Mouse (Mus musculus) retina, postnatal 1 day (tissue): ENCODE measurements around the gene Pes1.
"Not testable (repeated sequence)": the region's sequence is repeated elsewhere in the genome, so short reads cannot be mapped to it uniquely, and the experiment has no call there.

Source experiments
- DNase-seq: peaks from one replicate; pipeline ENCODE4 v3.0.0-alpha.2; 2012

The Pes1 gene

DNA sequence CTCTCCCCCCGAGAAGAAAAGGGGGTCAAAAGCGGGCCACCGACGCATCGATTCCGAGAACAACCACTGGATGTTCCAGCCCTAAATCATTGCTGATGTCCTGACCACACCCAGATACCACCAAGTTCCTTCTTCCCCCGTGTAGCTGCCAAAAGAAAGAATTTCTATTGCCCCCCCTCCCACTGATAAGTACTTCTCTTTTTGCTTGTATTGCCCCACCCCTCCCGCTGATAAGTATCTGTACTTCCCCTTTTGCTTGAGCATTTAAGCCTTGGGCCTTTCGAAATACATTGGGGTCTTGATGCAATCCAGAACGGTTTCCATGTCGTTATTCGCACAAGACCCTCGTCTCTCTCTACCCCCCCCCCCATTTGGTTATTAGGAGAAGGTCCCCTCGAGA is 52.0 kb downstream of the Pes1 start:
- not testable (repeated sequence) for DNase-seq

DNA sequence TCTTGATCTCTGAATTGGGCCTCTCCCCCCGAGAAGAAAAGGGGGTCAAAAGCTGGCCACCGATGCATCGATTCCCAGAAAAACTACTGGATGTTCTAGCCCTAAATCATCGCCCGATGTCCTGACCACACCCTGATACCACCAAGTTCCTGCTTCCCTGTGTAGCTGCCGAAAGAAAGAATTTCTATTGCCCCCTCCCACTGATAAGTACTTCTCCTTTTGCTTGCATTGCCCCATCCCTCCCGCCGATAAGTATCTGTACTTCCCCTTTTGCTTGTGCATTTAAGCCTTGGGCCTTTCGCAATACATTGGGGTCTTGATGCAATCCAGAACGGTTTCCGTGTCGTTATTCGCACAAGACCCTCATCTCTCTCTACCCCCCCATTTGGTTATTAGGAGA is 58.3 kb downstream of the Pes1 start:
- DNase-seq, result not testable (repeated sequence)

DNA sequence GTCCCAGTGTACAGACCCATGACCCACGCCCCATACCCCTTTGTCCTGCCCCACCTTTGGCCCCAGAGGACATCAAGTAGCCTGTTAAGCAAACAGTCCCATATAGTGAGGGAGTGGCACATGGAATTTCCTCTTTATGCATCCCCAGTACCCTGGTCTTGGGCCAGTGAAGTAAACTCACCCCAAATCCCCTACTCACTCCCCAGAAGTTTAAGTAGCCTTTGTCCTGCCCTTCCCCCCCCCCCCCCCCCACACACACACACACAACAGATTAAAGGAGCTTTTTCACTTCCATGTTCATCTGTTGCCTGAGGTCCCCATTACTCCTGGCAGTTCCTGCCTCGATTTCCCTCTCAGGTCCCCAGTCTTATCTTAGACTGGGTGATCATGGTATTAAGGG is 59.5 kb downstream of the Pes1 start:
- no peak for DNase-seq

DNA sequence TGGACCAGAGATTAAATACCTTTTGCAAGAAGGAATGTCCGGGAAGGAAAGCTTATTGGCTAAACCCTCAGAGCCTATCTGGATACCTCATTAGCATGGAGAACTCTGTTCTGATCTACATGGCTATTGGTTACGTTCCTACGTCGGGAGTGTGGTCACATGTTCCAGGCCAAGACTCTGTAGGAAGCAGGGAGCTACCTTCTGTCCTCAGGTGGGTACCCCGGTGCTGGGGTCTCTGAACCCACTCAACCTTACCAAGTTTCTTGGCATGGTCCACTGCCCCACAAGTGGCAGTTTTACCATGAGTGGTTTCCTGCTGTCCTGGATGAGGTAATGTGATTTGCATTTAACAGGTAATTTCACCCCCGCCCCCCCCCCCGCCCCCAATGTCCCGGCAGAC is 63.3 kb downstream of the Pes1 start:
- DNase-seq, result no peak

DNA sequence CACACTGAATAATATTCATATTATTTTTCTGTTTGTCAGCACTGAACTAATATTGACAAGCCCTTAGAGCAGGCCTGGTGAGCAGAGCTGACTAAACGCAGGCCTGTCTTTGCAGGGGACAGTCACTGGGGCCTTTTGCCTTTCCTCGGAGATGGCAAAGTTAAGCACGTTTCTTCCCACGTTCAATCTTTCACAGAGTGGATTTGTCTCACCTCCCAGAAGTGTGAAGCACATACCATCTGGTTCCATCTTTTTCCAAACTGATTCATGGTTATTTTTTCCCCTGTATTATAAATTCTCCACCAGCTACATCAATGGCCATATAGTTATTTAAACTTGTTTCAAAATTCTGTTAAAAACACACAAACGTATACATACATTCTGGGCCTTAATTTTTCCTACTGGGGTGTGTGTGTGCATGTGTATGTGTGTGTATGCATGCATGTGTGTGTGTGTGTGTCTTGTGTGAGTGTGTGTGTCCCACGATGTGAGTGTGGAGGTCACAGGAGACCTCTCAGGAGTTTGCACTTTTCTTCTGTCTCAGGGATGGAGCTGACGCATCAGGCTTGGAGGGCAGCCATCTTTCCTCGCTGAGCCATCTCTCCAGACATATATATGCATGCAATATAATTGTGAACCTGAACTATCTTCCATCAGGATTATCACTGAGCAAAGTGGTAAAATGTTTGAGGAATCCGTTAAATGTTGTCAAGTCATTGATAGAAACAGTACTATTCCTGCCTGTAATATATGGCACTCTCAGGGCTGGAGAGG is 64.0 kb downstream of the Pes1 start:
- no peak for DNase-seq

DNA sequence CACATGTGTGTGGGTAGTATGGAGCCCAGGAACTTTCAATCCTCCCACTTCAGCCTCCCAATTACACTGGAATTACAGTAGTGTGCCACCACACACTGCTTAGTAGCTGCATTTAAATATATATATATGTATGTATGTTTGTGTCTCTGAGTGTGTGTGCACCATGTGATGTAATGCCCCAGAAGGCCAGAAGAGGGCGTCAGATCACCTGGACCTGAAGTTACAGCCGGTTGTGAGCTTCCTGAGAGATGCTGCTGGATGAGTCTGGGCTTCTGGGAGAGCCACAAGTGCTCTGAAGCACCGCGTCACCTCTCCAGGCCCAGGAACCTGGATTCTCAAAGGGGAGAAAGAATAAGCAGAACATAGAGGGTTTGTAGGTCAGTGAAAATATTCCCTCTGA is 65.6 kb downstream of the Pes1 start:
- DNase-seq, result no peak
